Mouse (Mus musculus): Measurements from ENCODE around the gene Fam126b. TPM values are rescaled to one million over a fixed set of nuclear protein-coding genes. Genes with fewer than 3 reads are reported as not detected.

Fam126b gene
- polyA plus RNA-seq, 1 experiment from 2014 or later: 10.2 TPM

Other genes with a start within 250 kb of the Fam126b start
- gene Bzw1, start 193.4 kb downstream of the Fam126b start, polyA plus RNA-seq (2016; fragmentation: Nextera tagmentation; extraction: Ambion mirVana): 509 and 526 TPM in 2 replicates
- 149 and 159 TPM in 2 replicates for gene Clk1, start 162.3 kb downstream of the Fam126b start, polyA plus RNA-seq (2016; fragmentation: Nextera tagmentation; extraction: Ambion mirVana)
- gene Nif3l1, start 141.2 kb downstream of the Fam126b start, polyA plus RNA-seq (2016; fragmentation: Nextera tagmentation; extraction: Ambion mirVana): 57.9 and 65.0 TPM in 2 replicates
- 47.5 and 49.4 TPM in 2 replicates for gene Ppil3, start 140.8 kb downstream of the Fam126b start, polyA plus RNA-seq (2016; fragmentation: Nextera tagmentation; extraction: Ambion mirVana)
- 39.7 and 43.7 TPM in 2 replicates for gene Orc2, start 81.2 kb downstream of the Fam126b start, polyA plus RNA-seq (2016; fragmentation: Nextera tagmentation; extraction: Ambion mirVana)
- gene Ndufb3, start 61 bp upstream of the Fam126b start, polyA plus RNA-seq (2016; fragmentation: Nextera tagmentation; extraction: Ambion mirVana): 168 and 170 TPM in 2 replicates
- not detected in 2 replicates for gene Als2cr12, start 109.7 kb upstream of the Fam126b start, polyA plus RNA-seq (2016; fragmentation: Nextera tagmentation; extraction: Ambion mirVana)
- 23.8 and 24.8 TPM in 2 replicates for gene Cflar, start 125.2 kb upstream of the Fam126b start, polyA plus RNA-seq (2016; fragmentation: Nextera tagmentation; extraction: Ambion mirVana)
- gene Casp8, start 209.1 kb upstream of the Fam126b start, polyA plus RNA-seq (2016; fragmentation: Nextera tagmentation; extraction: Ambion mirVana): 10.1 and 11.1 TPM in 2 replicates